Mouse (Mus musculus) liver, embryonic 13.5 days (tissue): ENCODE results near the gene Gbp7. TPM values are rescaled to one million over a fixed set of nuclear protein-coding genes. Genes with fewer than 3 reads are reported as not detected.
"Not testable (repeated sequence)": the region's sequence is repeated elsewhere in the genome, so short reads cannot be mapped to it uniquely, and the experiment has no call there.

Source experiments
- ATAC-seq: fragments of 200-750 bp; cut with Nextera tagmentation; 2 replicates; pipeline ENCODE4 v1.8.0; 2017; ENCODE audit warnings: low read depth, mild to moderate bottlenecking, moderate number of reproducible peaks, moderate library complexity
- DNase-seq: peaks from one replicate; pipeline ENCODE4 v3.0.0; 2022
- H3K27ac ChIP-seq: fragments of 300-500 bp; sonication (generic); 2 replicates; pipeline ENCODE4 v1.5.1; 2015; ENCODE audit warnings: moderate library complexity, mild to moderate bottlenecking, inconsistent platforms
- H3K27me3 ChIP-seq: fragments of 300-500 bp; sonication (generic); 2 replicates; pipeline ENCODE4 v1.6.1; 2015; ENCODE audit warnings: mild to moderate bottlenecking, inconsistent platforms
- H3K36me3 ChIP-seq: fragments of 300-500 bp; sonication (generic); 2 replicates; pipeline ENCODE4 v1.6.1; 2015; ENCODE audit warnings: mild to moderate bottlenecking, inconsistent platforms
- H3K4me1 ChIP-seq: fragments of 300-500 bp; sonication (generic); replicated peaks from 2 replicates; pipeline ENCODE4 v1.6.1; 2015; ENCODE audit warnings: inconsistent platforms
- H3K4me2 ChIP-seq: fragments of 300-500 bp; sonication (generic); 2 replicates; pipeline ENCODE4 v1.6.1; 2015; ENCODE audit warnings: inconsistent platforms, mild to moderate bottlenecking, moderate library complexity
- H3K4me3 ChIP-seq: fragments of 300-500 bp; sonication (generic); replicated peaks from 2 replicates; pipeline ENCODE4 v1.5.1; 2015; ENCODE audit warnings: mild to moderate bottlenecking, inconsistent platforms
- H3K9ac ChIP-seq: fragments of 300-500 bp; sonication (generic); 2 replicates; pipeline ENCODE4 v1.6.1; 2015; ENCODE audit warnings: mild to moderate bottlenecking, inconsistent platforms
- H3K9me3 ChIP-seq: fragments of 300-500 bp; sonication (generic); replicated peaks from 2 replicates; pipeline ENCODE4 v1.6.1; 2016; ENCODE audit warnings: inconsistent platforms
- WGBS: fragments of 180-500 bp; shearing (Covaris S2); methylation state at CpG from one replicate; pipeline ENCODE4 v1.1.7; 2015; ENCODE audit not compliant: insufficient replicate concordance; 5-methylcytosine and 5-hydroxymethylcytosine counted together
- polyA plus RNA-seq: library from polyadenylated mRNA; unstranded; fragments of >200 nt; fragmentation: Nextera tagmentation; extraction: Ambion mirVana; gene quantifications from 2 replicates; pipeline ENCODE4 v1.2.1, GENCODE M21; 2015

Gene Gbp7
- polyA plus RNA-seq, 1 experiment from 2014 or later: 3.1 TPM

- Histone ChIP-seq H3K27me3 (no peaks in the 10 kb centered on the region), H3K4me1 (0 out of 2 replicates have a peak, but pooled peaks cover 3% of the 10 kb centered on the region), H3K4me2 (no peak overlapping the region), H3K4me3 (no peak overlapping the region), H3K9ac (no peak overlapping the region), H3K9me3 (no peaks in the 10 kb centered on the region), H3K36me3 (no peaks in the 10 kb centered on the region), H3K27ac (no peak overlapping the region)
- 66% methylated on average over 7 of the region's 7 CpGs for WGBS
- DNase-seq (no peak), ATAC-seq (no peak)
Measured at GRCm38 (mm10) chr3:142561666-142562065, 31.5 kb downstream of the Gbp7 start.

- DNase-seq, H3K27me3 ChIP-seq, ATAC-seq, H3K9ac ChIP-seq, H3K27ac ChIP-seq, H3K4me1 ChIP-seq, H3K9me3 ChIP-seq, H3K4me2 ChIP-seq, H3K36me3 ChIP-seq, H3K4me3 ChIP-seq: not testable (repeated sequence)
- WGBS: 58% methylated on average over 5 of the region's 5 CpGs
Measured at GRCm38 (mm10) chr3:142567490-142567889, 37.3 kb downstream of the Gbp7 start.

GRCm38 (mm10) chr3:142570738-142571137 is 40.6 kb downstream of the Gbp7 start:
- Histone ChIP-seq H3K27me3 (no peaks in the 10 kb centered on the region), H3K9me3 (no peaks in the 10 kb centered on the region), H3K36me3 (no peaks in the 10 kb centered on the region), H3K4me1 (no peaks in the 10 kb centered on the region), H3K9ac (no peak overlapping the region), H3K4me3 (no peak overlapping the region), H3K4me2 (no peak overlapping the region), H3K27ac (no peak overlapping the region)
- 56% methylated on average over 4 of the region's 4 CpGs for WGBS
- DNase-seq (no peak), ATAC-seq (no peak)

GRCm38 (mm10) chr3:142577108-142577507 is 47.0 kb downstream of the Gbp7 start:
- no peaks in the 10 kb centered on the region for H3K4me1 ChIP-seq
- DNase-seq (no peak), ATAC-seq (no peak)
- H3K36me3 ChIP-seq: no peaks in the 10 kb centered on the region
- no peak overlapping the region for H3K4me3 ChIP-seq
- no peak overlapping the region for H3K4me2 ChIP-seq
- no peaks in the 10 kb centered on the region for H3K27me3 ChIP-seq
- no peaks in the 10 kb centered on the region for H3K9me3 ChIP-seq
- no peak overlapping the region for H3K9ac ChIP-seq
- WGBS: 41% methylated on average over 3 of the region's 3 CpGs
- H3K27ac ChIP-seq: no peak overlapping the region

- Histone ChIP-seq H3K36me3 (no peaks in the 10 kb centered on the region), H3K27me3 (no peaks in the 10 kb centered on the region), H3K4me2 (no peak overlapping the region), H3K9ac (no peak overlapping the region), H3K27ac (no peak overlapping the region), H3K9me3 (no peaks in the 10 kb centered on the region), H3K4me1 (no peaks in the 10 kb centered on the region), H3K4me3 (no peak overlapping the region)
- DNase-seq (no peak), ATAC-seq (no peak)
- WGBS: 60% methylated on average over 4 of the region's 4 CpGs
Measured at GRCm38 (mm10) chr3:142578342-142578741, 48.2 kb downstream of the Gbp7 start.

GRCm38 (mm10) chr3:142583067-142583466 is 52.9 kb downstream of the Gbp7 start:
- no peaks in the 10 kb centered on the region for H3K9me3 ChIP-seq
- no peak overlapping the region for H3K27ac ChIP-seq
- no peaks in the 10 kb centered on the region for H3K36me3 ChIP-seq
- H3K4me1 ChIP-seq: no peaks in the 10 kb centered on the region
- 71% methylated on average over 4 of the region's 4 CpGs for WGBS
- no peak overlapping the region for H3K4me3 ChIP-seq
- no peak overlapping the region for H3K9ac ChIP-seq
- no peaks in the 10 kb centered on the region for H3K27me3 ChIP-seq
- ATAC-seq (no peak), DNase-seq (no peak)
- H3K4me2 ChIP-seq: no peak overlapping the region

- no peak for ATAC-seq
- no peaks in the 10 kb centered on the region for H3K27me3 ChIP-seq
- no peak overlapping the region for H3K4me2 ChIP-seq
- no peak overlapping the region for H3K9ac ChIP-seq
- DNase-seq: no peak
- H3K36me3 ChIP-seq: no peaks in the 10 kb centered on the region
- H3K4me3 ChIP-seq: no peak overlapping the region
- H3K9me3 ChIP-seq: no peaks in the 10 kb centered on the region
- no peak overlapping the region for H3K27ac ChIP-seq
- H3K4me1 ChIP-seq: no peaks in the 10 kb centered on the region
Measured at GRCm38 (mm10) chr3:142587386-142587785, 57.2 kb downstream of the Gbp7 start.

- 63% methylated on average over 2 of the region's 2 CpGs for WGBS
- H3K4me2 ChIP-seq: no peak overlapping the region
- H3K9me3 ChIP-seq: no peaks in the 10 kb centered on the region
- no peaks in the 10 kb centered on the region for H3K36me3 ChIP-seq
- no peak overlapping the region for H3K9ac ChIP-seq
- ATAC-seq: no peak
- no peak for DNase-seq
- H3K4me3 ChIP-seq: no peak overlapping the region
- H3K27me3 ChIP-seq: no peaks in the 10 kb centered on the region
- H3K27ac ChIP-seq: no peak overlapping the region
- H3K4me1 ChIP-seq: no peaks in the 10 kb centered on the region
Measured at GRCm38 (mm10) chr3:142588888-142589287, 58.7 kb downstream of the Gbp7 start.

GRCm38 (mm10) chr3:142590431-142591067 is 60.4 kb downstream of the Gbp7 start:
- Histone ChIP-seq H3K9me3 (no peaks in the 10 kb centered on the region), H3K36me3 (no peaks in the 10 kb centered on the region), H3K9ac (no peak overlapping the region), H3K4me3 (no peak overlapping the region), H3K27ac (no peak overlapping the region), H3K27me3 (no peaks in the 10 kb centered on the region), H3K4me2 (no peak overlapping the region), H3K4me1 (no peaks in the 10 kb centered on the region)
- no peak for DNase-seq
- WGBS: 56% methylated on average over 4 of the region's 4 CpGs
- ATAC-seq: no peak

GRCm38 (mm10) chr3:142594547-142594946 is 64.4 kb downstream of the Gbp7 start, which contains the start of gene Gbp2b:
Gene Gbp2b, plus strand, starts transcription at chr3:142594847.
- Histone ChIP-seq H3K4me3 (no peak within 1 kb of the TSS), H3K9me3 (no peaks in the 10 kb centered on the region), H3K4me2 (no peak within 1 kb of the TSS), H3K36me3 (no peaks in the 10 kb centered on the region), H3K27ac (no peak within 1 kb of the TSS), H3K27me3 (no peaks in the 10 kb centered on the region), H3K4me1 (no peaks in the 10 kb centered on the region), H3K9ac (no peak within 1 kb of the TSS)
- no peak for ATAC-seq
- no peak for DNase-seq
- WGBS: 56% methylated on average over 1 of the region's 1 CpGs

- Histone ChIP-seq H3K4me3 (no peak overlapping the region), H3K9me3 (no peaks in the 10 kb centered on the region), H3K4me2 (no peak overlapping the region), H3K4me1 (no peaks in the 10 kb centered on the region), H3K27me3 (no peaks in the 10 kb centered on the region), H3K27ac (no peak overlapping the region), H3K36me3 (no peaks in the 10 kb centered on the region), H3K9ac (no peak overlapping the region)
- WGBS: 40% methylated on average over 3 of the region's 3 CpGs
- no peak for ATAC-seq
- no peak for DNase-seq
Measured at GRCm38 (mm10) chr3:142597923-142598322, 67.8 kb downstream of the Gbp7 start.
